Mouse (Mus musculus) R1 (cell line): ENCODE data around the gene Id3.

Experiments
- DNase-seq: peaks from one replicate; pipeline ENCODE4 v3.0.0-alpha.2; 2018; ENCODE audit warnings: low read depth, low spot score

Id3 gene

DNA sequence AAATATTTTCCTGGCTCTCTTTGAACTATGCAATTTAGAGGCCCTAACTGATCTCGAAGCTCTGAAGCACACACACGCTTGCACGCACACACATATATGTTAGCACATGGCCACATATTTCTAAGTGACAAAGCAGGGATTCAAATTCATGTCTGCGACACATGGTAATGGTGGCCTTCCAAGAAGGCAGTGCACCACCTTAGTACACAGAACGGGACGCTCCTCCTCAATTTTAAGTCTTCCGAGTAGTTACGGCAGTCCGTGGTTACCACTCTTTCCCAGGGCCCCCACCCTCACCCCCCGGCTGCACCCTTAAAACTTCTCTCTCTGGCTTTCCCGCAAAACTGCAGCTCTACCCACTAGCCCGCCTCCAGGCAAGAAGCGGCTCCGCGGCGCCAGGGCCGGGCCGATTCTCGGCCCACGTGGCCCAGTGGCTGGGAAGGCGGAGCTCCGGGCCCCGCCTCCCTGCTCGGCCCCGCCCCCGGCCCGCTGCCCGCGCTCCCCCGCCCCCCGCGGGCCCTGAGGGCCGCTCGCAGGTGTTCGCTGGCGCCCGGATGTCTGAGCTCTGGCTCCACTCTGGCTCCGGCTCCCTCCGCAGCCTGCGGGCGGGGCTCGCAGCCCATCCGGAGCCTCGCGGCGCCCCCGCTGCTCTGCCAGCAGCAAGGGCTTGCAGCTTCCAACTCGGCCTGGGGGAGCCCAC, 4.3 kb downstream of the Id3 start:
- DNase-seq = peak; percentile 88

DNA sequence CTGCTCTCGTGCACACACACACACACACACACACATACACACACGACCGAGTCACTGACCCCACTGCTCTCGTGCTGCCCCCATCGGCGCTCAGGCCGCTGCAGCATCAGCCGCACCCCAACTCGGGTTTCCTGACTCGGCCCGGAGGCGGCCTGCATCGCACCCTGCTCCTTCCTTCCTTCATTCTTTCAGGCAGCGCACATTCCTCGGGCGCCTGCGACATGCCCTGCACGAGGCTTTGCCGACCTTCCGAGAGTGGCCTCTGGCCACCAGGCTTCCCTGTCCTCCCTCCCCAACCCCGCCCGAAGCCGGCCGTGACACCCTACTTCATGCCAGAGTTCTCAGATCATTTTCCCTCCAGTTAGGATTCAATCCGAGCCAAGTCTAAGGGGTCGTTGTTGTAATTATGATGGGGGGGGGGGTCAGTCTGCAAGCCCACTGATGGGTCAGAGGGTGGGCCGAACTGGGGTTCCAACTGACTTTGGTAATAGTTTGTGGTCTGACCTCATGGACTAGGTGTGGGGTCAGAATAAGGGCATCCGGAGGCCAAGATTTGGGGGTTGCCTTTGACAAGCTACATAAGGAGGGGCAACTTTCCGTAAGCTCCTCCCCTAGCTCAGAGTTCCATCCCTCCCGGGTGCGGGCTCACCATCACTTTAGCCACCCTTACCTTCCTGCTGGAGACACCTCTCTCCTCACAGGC, 5.2 kb downstream of the Id3 start:
- peak; percentile 66 for DNase-seq

DNA sequence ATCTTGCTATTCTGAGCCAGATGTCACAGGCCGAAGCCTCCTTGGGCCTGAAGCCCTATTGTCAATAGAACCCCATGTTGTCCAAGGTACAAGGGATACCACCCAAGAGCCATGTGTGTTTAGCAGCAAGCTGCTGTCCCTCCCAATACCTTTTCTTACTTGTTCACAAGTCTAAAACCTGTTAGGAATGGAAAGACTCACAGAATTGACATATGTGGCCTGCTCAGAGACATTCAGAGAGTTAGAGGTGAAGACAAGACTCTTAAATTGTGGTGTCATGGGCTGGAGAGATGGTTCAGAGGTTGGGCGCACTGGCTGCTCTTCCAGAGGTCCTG, 5.7 kb downstream of the Id3 start:
- no peak for DNase-seq

DNA sequence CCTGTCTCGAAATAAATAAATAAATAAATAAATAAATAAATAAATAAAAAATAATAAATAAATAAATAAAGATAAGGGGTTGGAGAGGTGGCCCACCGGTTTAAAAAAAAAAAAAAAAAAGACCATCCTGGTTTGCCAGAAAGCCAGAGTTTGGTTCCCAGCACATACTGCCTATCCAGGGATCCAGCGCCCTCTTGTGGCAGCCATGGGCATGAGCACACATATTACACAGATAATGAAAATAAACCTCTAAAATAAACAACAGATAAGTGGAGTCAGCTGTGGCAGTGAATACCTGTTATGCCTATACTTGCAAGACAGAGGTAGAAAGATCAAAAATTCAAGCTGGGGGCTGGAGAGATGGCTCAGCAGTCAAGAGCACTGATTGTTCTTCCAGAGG, 6.4 kb downstream of the Id3 start:
- peak; percentile 80 for DNase-seq

DNA sequence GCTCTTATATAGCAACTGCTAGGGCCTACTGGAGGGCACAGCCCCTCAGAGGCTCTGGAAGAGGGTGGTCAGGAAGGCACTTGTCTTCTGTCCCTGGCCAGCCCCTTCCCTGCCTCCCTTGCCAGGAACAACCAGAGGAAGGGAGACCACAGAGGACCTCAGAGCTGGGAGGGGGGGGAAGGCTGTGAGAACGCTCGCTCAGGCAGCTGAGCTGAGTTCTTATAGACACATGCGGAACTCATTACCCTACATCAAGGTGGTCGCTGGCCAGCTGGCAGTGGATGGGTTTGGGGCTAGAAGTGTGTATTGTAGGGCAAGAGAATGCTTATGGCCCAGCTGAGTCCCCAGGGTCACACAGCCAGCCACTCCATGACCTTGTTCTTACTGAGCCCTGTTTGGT, 7.3 kb downstream of the Id3 start:
- DNase-seq = no peak

DNA sequence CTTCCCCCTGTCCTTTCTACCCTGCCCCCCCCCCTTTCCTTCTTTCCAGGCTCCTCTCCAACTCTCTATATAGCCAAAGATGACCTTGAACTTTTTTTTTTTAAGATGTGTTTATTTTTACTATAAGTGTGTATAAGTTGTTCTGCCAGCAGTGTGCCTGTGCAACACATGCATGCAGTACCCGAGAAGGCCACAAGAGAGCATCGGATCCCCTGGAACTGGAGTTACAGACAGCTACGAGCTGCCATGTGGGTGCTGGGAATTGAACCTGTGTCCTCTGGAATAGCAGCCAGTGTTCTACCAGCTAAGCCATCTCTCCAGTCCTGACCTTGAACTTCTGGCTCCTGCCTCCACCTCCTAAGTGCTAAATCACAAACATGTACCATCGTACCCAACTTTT, 9.5 kb downstream of the Id3 start:
- DNase-seq = peak; percentile 73

DNA sequence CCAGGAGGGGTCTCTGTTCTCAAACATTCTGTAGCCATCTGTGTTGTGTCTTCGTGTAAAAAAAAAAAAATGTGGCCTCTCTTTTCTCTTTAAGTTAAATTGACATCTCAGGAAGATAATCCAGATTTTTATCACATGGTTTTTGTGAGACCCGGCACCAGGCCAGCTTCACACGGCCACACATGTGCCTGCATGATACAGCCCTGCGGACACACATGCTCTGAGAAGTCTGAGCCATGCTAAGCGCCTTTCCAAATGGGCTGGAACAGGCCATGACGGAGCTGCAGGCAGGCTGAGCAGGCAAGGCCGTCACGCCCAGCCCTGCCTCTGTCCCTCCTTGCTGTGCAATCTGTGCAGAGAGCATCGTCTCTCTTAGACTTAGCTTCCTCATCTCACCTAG, 11.2 kb downstream of the Id3 start:
- no peak for DNase-seq

DNA sequence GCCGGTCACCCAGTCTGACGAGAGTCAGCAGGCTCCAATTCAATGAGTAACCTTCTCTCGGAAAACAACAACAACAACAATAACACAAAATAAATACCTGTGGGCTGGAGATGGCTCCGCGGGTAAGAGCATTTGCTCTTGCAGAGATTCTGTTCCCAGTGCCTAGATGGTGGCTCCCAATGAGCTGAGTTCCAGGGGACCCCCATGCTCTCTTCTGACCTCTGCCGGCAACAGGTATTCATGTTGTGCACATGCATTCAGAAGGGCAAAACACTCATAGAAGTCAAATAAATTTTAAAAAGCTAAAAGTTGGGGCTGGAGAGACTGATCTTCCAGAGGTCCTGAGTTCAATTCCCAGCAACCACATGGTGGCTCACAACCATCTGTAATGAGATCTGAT, 15.2 kb downstream of the Id3 start:
- DNase-seq = no peak

DNA sequence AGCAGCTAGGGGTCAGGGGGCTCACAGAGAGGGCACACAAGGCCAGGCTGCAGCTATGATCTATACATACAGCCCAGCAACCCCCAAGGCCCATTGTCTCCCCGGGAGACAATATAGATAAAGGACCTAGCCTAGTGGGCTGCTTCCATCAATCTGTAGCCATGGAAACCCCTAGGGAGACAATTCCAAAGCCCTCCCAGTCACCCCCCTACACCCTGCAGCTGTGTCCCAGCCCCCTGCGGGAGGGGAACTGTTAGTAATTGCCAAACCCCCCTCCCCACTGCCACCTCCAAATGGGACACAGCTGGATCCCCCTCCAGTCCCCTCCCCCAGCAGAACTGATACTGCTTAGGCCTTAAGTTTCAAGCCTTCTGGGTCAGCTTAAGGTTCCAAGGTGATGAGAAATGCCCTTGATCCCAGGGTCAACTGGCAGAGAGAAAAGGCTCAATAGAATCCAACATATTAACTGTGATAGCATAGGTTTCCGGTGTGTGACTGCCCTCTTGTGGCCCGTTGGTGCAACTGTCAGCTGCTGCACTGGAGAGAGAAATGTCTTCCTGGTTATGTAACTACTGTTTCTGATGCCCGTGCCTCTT, 16.6 kb downstream of the Id3 start:
- DNase-seq = peak; percentile 87

DNA sequence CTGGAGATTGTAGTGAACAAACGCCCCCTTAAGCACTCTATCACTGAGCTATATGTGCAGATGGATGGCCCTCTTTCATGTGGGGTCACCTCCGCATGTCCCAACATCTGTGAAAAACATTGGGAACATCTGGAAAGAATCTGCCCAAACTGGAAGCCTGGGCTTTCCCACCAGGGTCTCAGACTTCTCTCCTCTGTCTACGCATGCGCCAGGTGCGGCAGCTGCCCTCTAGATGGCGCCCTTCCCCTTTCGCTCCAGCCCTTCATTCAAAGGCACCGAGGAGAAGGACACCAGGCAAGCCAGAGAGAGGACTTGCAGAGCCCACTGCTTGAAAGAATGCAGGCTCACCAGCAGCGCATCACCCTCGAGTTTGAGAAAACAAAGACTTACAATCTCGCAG, 20.2 kb downstream of the Id3 start:
- DNase-seq = peak; percentile 89

DNA sequence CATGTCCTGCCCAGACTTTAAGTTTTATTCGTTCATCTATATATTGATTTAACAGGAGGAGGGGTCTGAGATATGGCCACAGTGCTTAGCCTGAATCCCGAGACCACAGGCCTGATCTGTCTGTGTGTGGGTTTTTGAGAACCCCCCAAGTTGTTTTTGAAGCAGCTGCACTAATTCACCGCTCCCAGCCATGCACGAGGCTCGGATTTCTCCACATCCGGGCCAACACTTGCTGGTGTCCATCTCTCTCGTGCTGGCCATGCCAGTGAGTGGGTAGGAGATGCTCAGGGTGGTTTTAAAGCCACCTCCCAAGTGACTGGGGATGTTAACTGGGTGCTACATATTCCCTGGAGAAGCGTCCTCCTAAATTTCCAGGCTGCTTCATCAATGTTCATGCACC, 21.7 kb downstream of the Id3 start:
- no peak for DNase-seq

DNA sequence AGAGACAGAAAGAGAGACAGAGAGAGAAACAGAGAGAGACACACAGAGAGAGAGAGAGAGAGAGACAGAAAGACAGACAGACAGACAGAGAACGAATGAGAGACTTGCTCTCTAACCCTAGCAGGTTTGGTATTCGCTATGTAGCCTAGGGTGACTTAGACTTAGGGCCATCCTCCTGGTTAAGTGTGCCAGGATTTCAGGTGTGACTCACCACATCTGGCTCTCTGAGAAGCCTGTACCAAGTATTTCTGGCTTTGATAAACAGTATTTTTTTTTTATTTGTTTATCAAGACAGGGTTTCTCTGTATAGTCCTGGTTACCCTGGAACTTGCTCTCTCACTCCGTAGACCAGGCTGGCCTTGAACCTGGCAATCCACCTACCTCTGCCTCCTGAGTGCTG, 24.4 kb downstream of the Id3 start:
- no peak for DNase-seq

DNA sequence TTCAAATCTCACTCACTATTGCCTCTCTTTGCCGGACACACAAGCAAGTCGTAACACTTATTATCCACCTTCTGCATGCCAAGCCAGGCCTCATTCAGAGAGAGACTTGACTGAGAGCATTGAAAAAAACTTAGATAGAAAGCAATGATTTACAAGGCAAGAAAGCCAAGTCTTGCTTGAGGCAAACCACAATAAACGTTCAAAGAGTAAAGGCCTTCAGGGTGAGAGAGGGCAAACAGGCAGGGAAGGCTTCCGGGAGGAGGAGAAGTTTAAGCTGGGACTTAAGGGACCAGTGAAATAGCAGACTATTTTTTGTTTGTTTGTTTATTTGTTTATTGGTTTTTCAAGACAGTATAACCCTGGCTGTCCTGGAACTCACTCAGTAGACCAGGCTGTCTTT, 27.1 kb downstream of the Id3 start:
- no peak for DNase-seq

DNA sequence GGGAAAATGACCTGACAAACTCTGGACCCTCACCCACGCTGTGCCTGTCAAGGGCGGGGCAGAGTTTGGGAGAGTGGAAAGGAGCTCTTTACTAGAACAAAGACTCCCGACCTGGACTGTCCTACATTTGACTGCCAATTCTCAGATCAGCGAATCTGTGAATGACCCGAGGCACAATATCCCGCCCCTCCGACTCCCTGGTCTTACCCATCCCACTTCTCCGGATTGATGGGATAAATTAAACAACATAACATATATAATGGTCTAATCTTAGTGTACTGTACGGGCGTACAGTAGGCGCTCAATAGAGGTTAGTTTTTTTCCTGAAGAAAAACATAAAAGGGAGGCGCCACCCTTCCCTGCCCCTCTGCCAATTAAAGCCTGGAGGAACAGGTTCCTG, 28.2 kb downstream of the Id3 start:
- peak; percentile 57 for DNase-seq

DNA sequence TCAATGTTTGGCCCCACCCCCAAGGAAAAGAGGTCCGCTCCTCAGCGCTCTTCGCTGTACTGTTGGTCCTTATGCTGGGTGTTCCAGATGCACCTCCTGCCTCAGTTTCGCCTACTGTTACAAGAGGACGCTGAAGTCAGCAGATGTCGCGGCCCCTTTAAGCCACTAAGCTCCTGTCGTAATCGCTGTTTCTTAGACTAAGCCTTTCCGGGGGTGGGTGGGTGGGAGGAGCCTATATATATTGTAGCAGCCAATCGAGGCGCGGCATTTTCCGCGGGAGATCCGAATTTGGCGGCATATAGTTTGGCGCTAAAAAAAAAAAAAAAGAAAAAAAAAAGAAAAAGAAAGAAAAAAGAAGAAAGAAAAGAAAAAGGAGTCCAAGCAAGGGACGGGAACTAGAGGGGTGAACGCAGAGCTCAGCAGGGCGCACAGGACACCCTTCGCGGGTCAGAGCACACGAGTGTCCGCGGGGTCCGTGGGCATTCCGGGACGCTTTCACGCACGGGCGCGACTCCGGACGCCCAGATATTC, 28.8 kb downstream of the Id3 start, which contains the start of gene E2f2:
Gene E2f2, plus strand, starts transcription at position 384 of the 531 bp plus-strand sequence.
- peak; percentile 88 for DNase-seq

DNA sequence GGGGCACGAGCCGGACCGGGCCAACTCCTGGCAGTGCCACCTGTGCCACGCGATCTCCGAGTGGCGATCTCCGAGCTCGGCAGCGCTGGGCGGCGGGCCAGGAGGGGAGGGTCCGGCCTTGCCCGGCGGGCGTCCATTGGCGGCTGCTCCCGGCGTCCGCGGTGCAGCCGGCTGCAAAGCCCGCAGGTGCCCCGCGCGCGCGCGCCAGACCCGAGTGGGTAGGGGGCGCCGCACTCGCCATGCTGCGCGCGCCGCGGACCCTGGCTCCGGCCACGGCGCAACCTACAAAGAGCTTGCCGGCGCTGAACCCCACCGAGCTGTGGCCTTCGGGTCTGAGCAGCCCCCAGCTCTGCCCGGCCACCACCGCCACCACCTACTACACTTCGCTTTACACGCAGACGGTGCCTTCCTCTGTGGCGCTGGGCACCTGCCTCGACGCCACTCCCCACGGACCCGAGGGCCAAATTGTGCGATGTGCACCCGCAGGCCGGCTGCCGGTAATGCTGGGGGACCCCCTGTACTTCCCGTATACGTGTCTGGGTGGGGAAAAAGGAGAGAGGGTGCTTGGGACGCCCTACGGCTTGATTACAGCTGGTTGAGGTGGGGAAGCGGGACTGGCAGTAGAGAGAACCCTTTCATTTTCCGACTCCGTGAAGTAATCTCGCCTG, 29.4 kb downstream of the Id3 start:
- peak; percentile 36 for DNase-seq

DNA sequence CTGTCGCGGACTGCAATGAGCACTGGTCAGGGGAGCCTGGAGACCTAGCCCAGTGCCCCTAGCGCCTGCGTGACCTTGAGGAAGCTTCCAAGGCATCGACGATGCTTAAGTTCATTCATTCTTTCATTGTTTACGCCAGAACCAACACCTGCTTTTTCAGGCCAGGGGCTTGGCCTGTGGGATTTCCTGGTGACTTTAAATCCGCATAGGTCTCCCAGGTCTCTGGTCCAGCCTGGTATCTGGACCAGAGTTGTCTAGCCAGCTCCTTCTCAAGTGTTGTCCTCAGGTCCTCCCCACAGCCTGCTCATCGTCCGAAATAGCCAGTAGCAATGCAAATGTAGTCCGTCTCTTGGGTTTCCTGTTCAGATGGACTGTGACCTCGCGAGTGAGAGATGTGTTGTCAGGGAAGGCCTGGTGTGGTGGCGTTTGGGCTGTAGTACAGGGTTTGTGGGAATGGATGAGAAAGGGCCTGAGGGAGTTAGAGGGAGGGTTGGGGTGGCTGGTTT, 30.0 kb downstream of the Id3 start:
- no peak for DNase-seq

DNA sequence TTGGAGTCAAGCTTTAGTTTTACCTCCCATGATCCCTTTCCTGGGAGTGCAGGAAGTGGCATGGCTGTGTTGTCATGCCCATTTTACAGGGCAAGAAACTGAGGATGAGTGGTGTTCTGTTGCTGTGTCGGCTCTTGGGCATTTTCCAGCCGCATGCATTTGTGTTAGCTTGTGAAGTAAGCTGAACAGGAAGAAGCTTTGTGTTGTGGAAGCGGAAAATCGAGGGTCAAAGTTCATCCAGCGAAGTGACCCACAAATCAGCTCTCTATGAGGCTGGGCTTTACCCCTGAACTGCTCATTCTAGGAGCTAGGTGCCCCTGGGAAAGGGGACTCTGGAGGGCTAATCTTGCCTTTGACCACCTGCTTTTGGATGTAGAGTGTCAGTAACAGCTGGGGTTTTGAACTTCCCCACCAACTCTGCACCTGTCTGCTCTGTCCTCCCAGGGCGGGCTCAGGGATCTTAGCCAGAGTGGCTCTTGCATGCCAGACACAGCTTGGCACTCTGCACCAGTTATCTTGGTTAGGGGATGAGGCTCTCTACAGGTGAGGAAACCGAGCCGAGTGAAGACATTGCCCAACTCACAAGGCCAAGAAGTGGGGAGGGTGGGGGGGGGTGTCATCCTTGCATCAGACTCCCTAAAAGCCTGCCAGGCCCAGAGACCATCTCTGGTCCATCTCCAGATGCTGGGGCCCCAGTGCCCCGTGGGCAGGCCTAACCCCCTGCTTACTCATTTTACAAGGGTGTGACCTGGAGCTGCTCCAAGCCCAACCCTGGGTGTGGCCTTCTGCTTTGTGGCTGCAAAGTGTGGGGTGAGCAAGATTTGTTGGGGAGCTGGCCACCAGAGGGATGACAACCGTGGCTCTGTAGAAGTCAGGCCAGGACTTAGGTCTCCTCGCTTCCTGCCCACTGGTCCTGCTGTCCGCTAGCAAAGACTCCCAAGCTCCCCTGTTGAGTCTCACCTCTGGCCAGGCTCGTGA, 31.2 kb downstream of the Id3 start:
- no peak for DNase-seq

DNA sequence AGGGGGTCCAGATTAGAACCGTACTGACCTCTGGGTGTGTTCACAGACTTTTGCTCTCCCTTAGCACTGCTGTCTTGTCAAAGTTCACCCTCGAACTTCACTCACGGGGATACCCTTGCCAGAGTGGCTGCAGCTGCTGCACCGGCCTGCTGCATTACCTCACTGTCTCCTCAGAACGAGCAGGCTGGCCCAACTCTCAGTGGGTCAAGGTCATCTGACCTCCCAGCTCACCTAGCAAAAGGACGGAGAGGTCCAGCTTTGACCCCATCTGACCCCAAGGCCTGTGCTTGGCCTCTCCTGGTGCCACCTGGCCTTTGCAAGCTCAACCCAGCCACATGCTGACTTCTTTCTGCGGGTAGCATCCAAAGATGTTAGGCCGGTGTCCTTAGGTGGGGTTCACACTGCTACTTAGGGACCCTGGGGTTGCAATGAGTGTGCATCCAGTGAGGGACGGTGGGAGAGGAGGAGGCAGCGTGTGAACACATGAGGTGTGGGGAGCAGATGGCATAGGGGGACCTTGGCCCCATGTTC, 32.8 kb downstream of the Id3 start:
- no peak for DNase-seq

DNA sequence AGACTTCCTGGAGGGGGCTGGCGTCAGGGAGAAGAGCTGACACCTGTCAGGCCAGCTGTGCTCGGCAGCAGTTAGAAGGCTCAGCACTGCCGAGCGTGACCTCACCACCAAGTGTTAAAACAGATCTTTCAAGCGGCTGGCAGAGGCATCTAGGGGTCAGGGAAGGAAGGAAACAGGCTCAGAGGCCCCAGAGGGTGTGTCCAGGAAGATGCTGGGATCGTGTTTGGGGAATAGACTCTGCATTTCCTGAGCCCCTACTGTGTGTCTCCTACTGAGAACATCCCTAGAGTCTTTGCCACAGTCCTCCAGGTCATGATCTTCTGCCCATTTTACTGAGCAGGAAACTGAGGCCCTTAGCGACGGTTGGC, 33.9 kb downstream of the Id3 start:
- peak; percentile 90 for DNase-seq
